Mouse (Mus musculus): ENCODE data around the gene Fmnl2. TPM values are rescaled to one million over a fixed set of nuclear protein-coding genes. Genes with fewer than 3 reads are reported as not detected.

Gene Fmnl2
- total RNA-seq, 2 experiments from 2014 or later = 41.9 to 43.2 TPM

DNA sequence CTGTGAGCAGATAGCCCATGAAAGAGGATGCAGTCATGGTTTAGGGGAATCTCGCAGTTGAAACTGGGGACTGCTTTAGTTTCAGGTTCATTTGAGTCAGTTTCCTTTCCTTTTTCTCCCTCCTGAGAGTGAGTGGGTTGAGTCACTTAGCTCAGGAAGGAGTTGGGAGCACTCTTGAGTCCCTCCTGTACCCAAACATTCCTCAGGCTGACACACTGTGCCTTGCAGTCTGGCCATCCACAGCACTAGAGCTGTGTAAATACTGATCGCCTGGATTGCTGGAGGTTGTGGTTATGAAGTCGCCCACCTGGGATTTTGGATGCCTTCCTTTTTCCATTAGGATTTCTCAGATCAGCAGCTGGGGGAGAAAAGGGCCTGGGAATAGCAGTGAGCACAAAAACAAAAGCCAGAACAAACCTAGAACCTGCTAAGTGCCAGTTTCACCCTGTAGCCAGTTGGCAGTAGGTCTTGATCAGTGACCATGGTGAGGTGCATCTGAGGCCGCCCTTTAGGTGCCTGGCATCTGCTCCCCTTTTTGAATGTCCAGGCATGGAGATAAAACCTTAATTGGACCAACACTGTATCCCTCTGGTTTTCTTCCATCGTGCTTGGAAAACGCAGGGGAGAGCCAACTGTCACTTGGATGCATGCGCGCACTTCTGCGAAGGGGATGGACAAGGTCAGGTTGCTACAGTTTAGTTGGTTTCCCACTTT lies 4.5 kb downstream of the Fmnl2 start:
- no peak for DNase-seq (ENCODE audit: low spot score in 2 of 2)

DNA sequence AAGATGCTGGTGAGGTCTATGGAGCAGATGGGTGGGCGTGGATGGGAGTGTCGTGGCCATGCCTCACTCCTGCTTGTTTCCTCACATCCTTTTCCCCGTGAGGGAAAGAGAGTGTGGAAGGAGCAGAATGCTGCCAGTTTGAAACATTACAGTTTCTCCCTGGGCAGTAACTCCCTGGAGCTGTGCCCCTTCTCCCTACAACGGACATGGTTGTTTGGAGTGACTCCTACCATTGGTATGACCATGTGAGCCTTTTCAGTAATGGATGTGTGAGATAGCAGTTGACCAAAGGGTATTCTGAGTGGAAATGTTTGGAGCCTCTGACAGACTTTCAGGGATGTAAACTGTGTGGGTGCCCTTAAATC lies 5.1 kb downstream of the Fmnl2 start:
- no peak for DNase-seq (ENCODE audit: low spot score in 2 of 2)

DNA sequence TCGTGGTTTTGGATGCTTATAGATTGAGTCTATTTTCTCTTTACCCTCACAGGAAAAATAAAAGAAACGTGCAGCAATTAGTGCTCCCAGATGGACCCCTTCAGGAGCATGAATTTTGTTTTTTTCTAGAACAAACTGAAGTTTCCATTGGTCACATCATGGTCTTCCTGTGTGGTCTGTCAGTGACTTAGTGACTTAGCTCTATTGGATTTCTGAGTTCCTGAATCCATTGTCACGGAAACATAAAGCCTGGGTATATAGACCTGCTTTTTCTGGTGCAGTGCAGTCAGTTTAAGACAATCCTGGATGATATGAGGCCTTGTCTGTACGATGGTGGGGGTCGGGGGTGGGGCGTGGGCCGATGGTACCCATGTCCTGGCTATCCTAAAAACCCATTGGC lies 7.0 kb downstream of the Fmnl2 start:
- DNase-seq (ENCODE audit: low spot score in 2 of 2) = no peak

DNA sequence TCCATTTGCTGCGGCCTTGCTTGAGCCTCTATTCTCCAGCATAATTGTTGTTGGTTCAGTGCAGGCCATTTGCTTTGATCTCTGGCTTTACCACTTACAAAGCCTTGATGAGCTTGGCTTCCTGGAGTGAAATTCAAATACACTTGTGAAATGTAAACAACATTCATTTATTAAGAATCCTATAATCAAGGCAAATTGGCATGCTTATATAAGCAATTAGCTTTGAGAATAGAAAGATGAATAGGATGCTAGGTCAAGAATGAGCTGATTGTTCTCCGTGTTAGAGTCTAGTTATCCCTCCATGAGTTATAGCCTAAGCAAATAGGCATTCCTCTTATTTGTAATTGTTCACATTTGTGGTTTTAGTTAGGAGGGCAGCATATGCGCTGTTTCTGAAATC lies 8.5 kb downstream of the Fmnl2 start:
- no peak for DNase-seq (ENCODE audit: low spot score in 2 of 2)

- DNase-seq (ENCODE audit: low spot score in 2 of 2) = no peak
These were observed 10.1 kb downstream of the Fmnl2 start for GRCm38 (mm10) chr2:52867781-52868180.

DNA sequence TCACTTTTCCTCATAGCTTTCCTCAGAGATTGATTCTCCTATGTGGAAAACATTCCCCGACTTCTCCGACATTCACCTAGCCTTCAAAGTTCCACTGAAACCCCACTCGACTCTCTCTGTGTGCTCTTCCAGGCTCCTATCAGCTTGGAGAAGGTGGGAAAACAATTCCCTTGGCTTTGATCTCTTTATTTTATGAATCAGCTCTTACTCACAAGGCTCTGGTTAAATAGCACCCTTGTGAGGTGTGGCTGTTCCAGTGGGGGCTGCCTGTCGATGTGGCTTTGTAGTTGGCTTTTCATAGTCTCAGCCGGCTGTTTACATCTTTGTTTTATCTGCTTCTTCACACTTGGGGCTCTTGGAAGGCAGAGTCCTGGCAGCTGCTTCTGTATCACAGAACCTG lies 10.5 kb downstream of the Fmnl2 start:
- DNase-seq (ENCODE audit: low spot score in 2 of 2) = no peak

DNA sequence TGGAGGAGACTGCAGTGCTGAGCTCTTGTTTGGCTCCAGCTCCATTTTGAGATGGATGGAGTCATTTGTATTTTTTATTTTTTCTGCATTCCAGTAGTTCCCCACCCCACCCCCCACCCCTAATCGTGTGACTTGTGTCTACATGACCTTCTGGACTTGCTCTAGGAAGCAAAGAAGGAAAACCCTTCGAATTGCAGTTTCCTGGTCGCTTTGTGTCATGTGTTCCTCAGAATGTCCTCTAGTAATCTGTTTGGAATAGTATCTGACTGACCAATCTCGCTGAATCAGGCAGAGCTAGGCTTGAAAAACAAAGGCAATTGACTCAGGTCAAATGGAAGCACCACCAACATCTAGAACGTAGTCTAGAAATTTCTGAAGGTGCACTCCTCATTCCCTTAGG lies 15.0 kb downstream of the Fmnl2 start:
- DNase-seq (ENCODE audit: low spot score in 2 of 2) = no peak

GRCm38 (mm10) chr2:52873276-52874063 lies 15.8 kb downstream of the Fmnl2 start:
- DNase-seq (ENCODE audit: low spot score in 2 of 2) = peak in 1 of 2 experiments; percentile 21

DNA sequence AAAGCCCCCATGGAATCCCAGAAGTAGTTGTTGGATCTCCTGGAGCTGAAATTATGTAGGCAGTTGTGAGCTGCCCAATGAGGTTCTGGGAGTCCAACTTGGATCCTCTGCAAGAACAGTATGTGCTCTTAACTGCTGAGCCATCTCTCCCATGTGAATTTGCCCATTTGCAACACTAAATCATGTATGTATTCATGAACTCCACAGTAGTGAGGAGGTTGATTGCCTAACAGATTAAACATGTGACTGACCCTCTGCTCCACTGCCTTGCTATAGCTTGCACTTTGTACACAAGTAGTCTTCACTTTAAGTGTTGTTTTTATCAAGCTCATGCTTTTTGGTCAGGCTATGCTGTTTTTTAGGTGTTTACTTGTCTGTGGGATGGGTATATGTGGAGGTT lies 17.1 kb downstream of the Fmnl2 start:
- DNase-seq (ENCODE audit: low spot score in 2 of 2) = no peak

- no peak for DNase-seq (ENCODE audit: low spot score in 2 of 2)
These were observed 18.1 kb downstream of the Fmnl2 start for GRCm38 (mm10) chr2:52875801-52876200.

DNA sequence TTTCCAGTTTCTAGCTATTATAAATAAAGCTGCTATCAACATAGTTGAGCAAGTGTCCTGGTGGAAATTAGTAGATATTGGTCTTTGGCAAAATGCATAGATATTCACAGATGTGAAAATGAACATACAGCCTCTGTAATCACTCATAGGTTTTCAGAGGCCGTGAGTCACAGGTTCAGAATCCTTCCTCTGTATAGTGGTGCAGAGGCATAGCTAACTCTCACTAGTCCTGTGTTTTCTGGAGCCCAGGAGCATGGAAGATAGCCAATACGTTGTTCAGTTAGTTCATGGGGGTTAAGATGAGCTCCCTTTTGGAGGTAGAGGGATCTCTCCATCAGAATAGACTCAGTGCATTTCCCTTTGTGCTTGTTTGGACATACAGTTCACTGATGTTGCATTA lies 25.7 kb downstream of the Fmnl2 start:
- DNase-seq (ENCODE audit: low spot score in 2 of 2) = no peak

- DNase-seq (ENCODE audit: low spot score in 2 of 2) = no peak
These were observed 26.4 kb downstream of the Fmnl2 start for GRCm38 (mm10) chr2:52884082-52884481.

GRCm38 (mm10) chr2:52885071-52885470 lies 27.4 kb downstream of the Fmnl2 start:
- DNase-seq (ENCODE audit: low spot score in 2 of 2) = no peak

- no peak for DNase-seq (ENCODE audit: low spot score in 2 of 2)
These were observed 29.6 kb downstream of the Fmnl2 start for GRCm38 (mm10) chr2:52887281-52887680.

GRCm38 (mm10) chr2:52891115-52891514 lies 33.5 kb downstream of the Fmnl2 start:
- DNase-seq (ENCODE audit: low spot score in 2 of 2) = no peak

- no peak for DNase-seq (ENCODE audit: low spot score in 2 of 2)
These were observed 34.1 kb downstream of the Fmnl2 start for GRCm38 (mm10) chr2:52891744-52892143.

- no peak for DNase-seq (ENCODE audit: low spot score in 2 of 2)
These were observed 37.4 kb downstream of the Fmnl2 start for GRCm38 (mm10) chr2:52894983-52895621.

GRCm38 (mm10) chr2:52896995-52897394 lies 39.3 kb downstream of the Fmnl2 start:
- DNase-seq (ENCODE audit: low spot score in 2 of 2) = no peak

DNA sequence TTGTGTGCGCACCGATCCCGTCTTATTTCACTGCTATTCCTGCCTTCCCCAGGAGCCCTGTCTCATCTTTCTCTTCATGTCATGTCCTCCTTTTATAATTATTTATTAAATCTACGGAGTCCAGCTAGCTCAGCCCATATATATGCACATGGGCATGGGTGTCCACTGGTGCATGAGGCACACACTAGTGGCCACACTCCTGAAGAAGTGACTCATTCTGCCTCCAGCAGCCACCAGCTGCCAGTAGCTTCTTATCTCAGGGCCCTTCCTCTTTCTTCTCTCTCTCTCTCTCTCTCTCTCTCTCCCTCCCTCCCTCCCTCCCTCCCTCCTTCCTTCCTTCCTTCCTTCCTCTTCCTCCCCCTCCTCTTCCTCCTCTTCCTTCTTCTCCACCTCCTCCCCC lies 43.1 kb downstream of the Fmnl2 start:
- no peak for DNase-seq (ENCODE audit: low spot score in 2 of 2)

GRCm38 (mm10) chr2:52901300-52902013 lies 43.8 kb downstream of the Fmnl2 start:
- DNase-seq (ENCODE audit: low spot score in 2 of 2) = peak in 1 of 2 experiments; percentile 28

DNA sequence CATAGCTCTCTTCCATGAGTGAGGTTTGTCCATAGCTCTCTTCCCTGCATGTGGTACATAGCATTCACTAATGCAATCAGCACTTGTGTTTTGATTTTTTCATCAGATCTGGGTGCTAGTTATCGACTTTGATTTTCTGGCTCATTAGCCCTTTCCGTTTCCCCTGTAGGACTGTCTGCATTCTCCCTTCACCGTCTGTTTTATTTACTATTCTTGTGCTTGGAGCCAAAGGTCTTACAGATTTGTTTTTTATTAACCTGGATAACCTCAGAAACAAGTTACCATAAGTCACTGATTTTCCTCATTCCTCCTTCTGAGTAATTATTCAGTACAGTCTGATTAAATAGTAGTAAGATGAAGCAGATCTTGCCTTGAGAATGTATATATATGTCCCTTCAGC lies 44.8 kb downstream of the Fmnl2 start:
- DNase-seq (ENCODE audit: low spot score in 2 of 2) = no peak

Measured in left cerebral cortex, adult 18-20 months (tissue).